Mouse (Mus musculus) adrenal gland, postnatal 25 days (tissue): ENCODE results near the gene Sept5. TPM values are rescaled to one million over a fixed set of nuclear protein-coding genes. Genes with fewer than 3 reads are reported as not detected.

Experiments
- DNase-seq: peaks from one replicate; pipeline ENCODE4 v3.0.0; 2021; ENCODE audit warnings: mixed read lengths
- total RNA-seq: library from RNA; stranded (reverse); gene quantifications from 2 replicates; pipeline ENCODE4 v1.2.3, GENCODE M21; 2021

Gene Sept5
- total RNA-seq, 1 experiment from 2014 or later = 8.4 TPM

GRCm38 (mm10) chr16:18632059-18632458, 2.3 kb upstream of the Sept5 start:
- DNase-seq = no peak

- DNase-seq = no peak
Observed at GRCm38 (mm10) chr16:18631141-18631540, 1.4 kb upstream of the Sept5 start.

GRCm38 (mm10) chr16:18630291-18630690, 537 bp upstream of the Sept5 start:
- no peak for DNase-seq

- DNase-seq = no peak
Observed at GRCm38 (mm10) chr16:18628948-18629340, 810 bp downstream of the Sept5 start.

- DNase-seq = no peak
Observed at GRCm38 (mm10) chr16:18628206-18628947, 1.4 kb downstream of the Sept5 start.

GRCm38 (mm10) chr16:18627163-18627562, 2.6 kb downstream of the Sept5 start:
- no peak for DNase-seq

GRCm38 (mm10) chr16:18626376-18626878, 3.3 kb downstream of the Sept5 start, which contains the start of gene Gm49601:
Gene Gm49601, minus strand, starts transcription at chr16:18626427.
- DNase-seq = peak; percentile 83

GRCm38 (mm10) chr16:18625791-18626311, 3.9 kb downstream of the Sept5 start:
- DNase-seq = no peak

GRCm38 (mm10) chr16:18625097-18625496, 4.7 kb downstream of the Sept5 start:
- no peak for DNase-seq

- DNase-seq = no peak
Observed at GRCm38 (mm10) chr16:18624641-18625040, 5.1 kb downstream of the Sept5 start.

GRCm38 (mm10) chr16:18623751-18624540, 5.8 kb downstream of the Sept5 start:
- no peak for DNase-seq

GRCm38 (mm10) chr16:18622916-18623750, 6.6 kb downstream of the Sept5 start:
- DNase-seq = no peak

- DNase-seq = no peak
Observed at GRCm38 (mm10) chr16:18622019-18622418, 7.7 kb downstream of the Sept5 start, which contains the start of gene Gp1bb. Gene Gp1bb, minus strand, starts transcription at chr16:18622403.

- no peak for DNase-seq
Observed at GRCm38 (mm10) chr16:18621362-18622001, 8.3 kb downstream of the Sept5 start.

GRCm38 (mm10) chr16:18620601-18621361, 9.0 kb downstream of the Sept5 start:
- peak; percentile 32 for DNase-seq

- no peak for DNase-seq
Observed at GRCm38 (mm10) chr16:18620201-18620600, 9.6 kb downstream of the Sept5 start.

- no peak for DNase-seq
Observed at GRCm38 (mm10) chr16:18619110-18619509, 10.6 kb downstream of the Sept5 start.

GRCm38 (mm10) chr16:18618297-18618696, 11.5 kb downstream of the Sept5 start:
- no peak for DNase-seq

- DNase-seq = peak; percentile 89
Observed at GRCm38 (mm10) chr16:18617370-18618065, 12.2 kb downstream of the Sept5 start.

GRCm38 (mm10) chr16:18613301-18613700, 16.5 kb downstream of the Sept5 start:
- no peak for DNase-seq
